7 mouse cellular contexts compared by ENCODE assay signal in the genomic region with DNA sequence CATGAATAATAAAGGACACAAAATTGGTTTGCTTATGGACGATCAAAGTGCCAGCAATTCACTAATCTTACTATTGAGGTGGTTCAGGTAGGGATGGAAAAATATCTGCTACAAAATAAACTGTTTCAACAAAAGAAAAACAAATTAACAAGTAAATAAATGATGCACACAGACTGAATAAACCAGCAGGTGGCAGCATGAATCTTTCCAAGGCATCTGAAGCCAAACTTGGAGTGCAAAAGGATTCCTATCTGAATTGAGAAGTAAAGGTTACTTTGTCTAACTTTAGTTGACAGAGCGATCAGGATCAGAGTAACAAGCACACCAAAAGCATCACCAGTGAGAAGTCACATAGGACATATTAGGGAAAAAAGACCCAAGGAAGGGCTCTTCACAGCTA.
DNase-seq lines count a peak whose midpoint lies in the region; ATAC-seq and TF ChIP-seq lines count a peak whose summit lies in the region.

No protein-coding gene starts in this region.

- peak; percentile 87 for TF ChIP-seq CTCF in liver, postnatal 0 days (IDR thresholded peaks at IDR 0.05; ENCODE audit: low read depth)

- no peaks in the 10 kb centered on the region for H3K4me1 ChIP-seq in liver, postnatal 0 days (ENCODE audit: insufficient read depth)
- H3K4me1 ChIP-seq in neural tube, embryonic 14.5 days (ENCODE audit: control insufficient read depth, insufficient read depth, low read length) = no peaks in the 10 kb centered on the region

- H3K27ac ChIP-seq in liver, postnatal 0 days (ENCODE audit: low read depth) = no peak overlapping the region
- H3K27ac ChIP-seq in neural tube, embryonic 14.5 days (ENCODE audit: low read depth, low read length) = no peak overlapping the region

- H3K36me3 ChIP-seq in liver, postnatal 0 days (replicated peaks; ENCODE audit: insufficient read depth, low read length) = no peaks in the 10 kb centered on the region
- H3K36me3 ChIP-seq in neural tube, embryonic 14.5 days (ENCODE audit: control insufficient read depth, insufficient read depth, low read length) = no peaks in the 10 kb centered on the region

- H3K9ac ChIP-seq in liver, postnatal 0 days (replicated peaks) = no peak overlapping the region
- no peak overlapping the region for H3K9ac ChIP-seq in neural tube, embryonic 14.5 days (replicated peaks; ENCODE audit: low read depth, low read length)

- no peak for ATAC-seq in liver, postnatal 0 days
- ATAC-seq in neural tube, embryonic 14.5 days (ENCODE audit: low read depth) = no peak

- H3K9me3 ChIP-seq in liver, postnatal 0 days (ENCODE audit: low read length) = no peaks in the 10 kb centered on the region
- no peaks in the 10 kb centered on the region for H3K9me3 ChIP-seq in neural tube, embryonic 14.5 days (ENCODE audit: control insufficient read depth, low read length)

- 19% methylated on average over 2 of the region's 2 CpGs for WGBS in liver, postnatal 0 days (ENCODE audit: insufficient replicate concordance)
- WGBS in neural tube, embryonic 14.5 days = 42% methylated on average over 2 of the region's 2 CpGs

- H3K4me3 ChIP-seq in liver, postnatal 0 days (ENCODE audit: low read depth, low read length) = peak overlapping the region; percentile 48; the same call in 1 of the 2 replicates
- no peak overlapping the region for H3K4me3 ChIP-seq in neural tube, embryonic 14.5 days (ENCODE audit: low read depth, low read length)

- H3K27me3 ChIP-seq in liver, postnatal 0 days (ENCODE audit: insufficient read depth, low read length) = no peaks in the 10 kb centered on the region
- no peaks in the 10 kb centered on the region for H3K27me3 ChIP-seq in neural tube, embryonic 14.5 days (ENCODE audit: control insufficient read depth, insufficient read depth, low read length)

- DNase-seq in testis, postnatal 10 days (ENCODE audit: low spot score) = peak; percentile 47
- no peak for DNase-seq in testis, postnatal 14 days (ENCODE audit: low spot score)
- peak; percentile 63 for DNase-seq in brain, adult 2 months (ENCODE audit: low read depth, low spot score)
- peak; percentile 28 for DNase-seq in gastrocnemius, postnatal 10 days
- DNase-seq in kidney, adult 8-10 months = peak; percentile 28 to 55
- peak; percentile 44 for DNase-seq in liver, postnatal 0 days

- H3K4me2 ChIP-seq in liver, postnatal 0 days (ENCODE audit: low read depth, low read length) = peak overlapping the region; percentile 51
- peak overlapping the region; percentile 24 for H3K4me2 ChIP-seq in neural tube, embryonic 14.5 days (ENCODE audit: low read depth, low read length)

- no peak for TF ChIP-seq EP300 in liver, postnatal 0 days (IDR thresholded peaks at IDR 0.05; ENCODE audit: low read depth)
